Mouse (Mus musculus): ENCODE data around the gene Hexim2.
A peak's percentile ranks its signal among the peaks of the same experiment; 100 is the strongest.

The Hexim2 gene

GRCm38 (mm10) chr11:103131701-103132575 lies at the start of gene Hexim2:
TSS of gene Hexim2 (plus strand) at chr11:103132429.
- DNase-seq (ENCODE audit: extremely low read depth, insufficient read length, low spot score) = peak; percentile 82

GRCm38 (mm10) chr11:103093306-103093705 lies 38.9 kb upstream of the Hexim2 start:
- DNase-seq (ENCODE audit: extremely low read depth, insufficient read length, low spot score) = no peak

- peak; percentile 91 for DNase-seq (ENCODE audit: extremely low read depth, insufficient read length, low spot score)
Measured at GRCm38 (mm10) chr11:103093862-103094833, 38.1 kb upstream of the Hexim2 start.

- no peak for DNase-seq (ENCODE audit: extremely low read depth, insufficient read length, low spot score)
Measured at GRCm38 (mm10) chr11:103095107-103095670, 37.0 kb upstream of the Hexim2 start.

GRCm38 (mm10) chr11:103095801-103096200 lies 36.4 kb upstream of the Hexim2 start:
- no peak for DNase-seq (ENCODE audit: extremely low read depth, insufficient read length, low spot score)

GRCm38 (mm10) chr11:103096979-103097894 lies 35.0 kb upstream of the Hexim2 start:
- DNase-seq (ENCODE audit: extremely low read depth, insufficient read length, low spot score) = peak; percentile 80

GRCm38 (mm10) chr11:103098531-103099190 lies 33.6 kb upstream of the Hexim2 start:
- DNase-seq (ENCODE audit: extremely low read depth, insufficient read length, low spot score) = no peak

- no peak for DNase-seq (ENCODE audit: extremely low read depth, insufficient read length, low spot score)
Measured at GRCm38 (mm10) chr11:103099352-103099940, 32.8 kb upstream of the Hexim2 start.

GRCm38 (mm10) chr11:103100361-103100760 lies 31.9 kb upstream of the Hexim2 start:
- DNase-seq (ENCODE audit: extremely low read depth, insufficient read length, low spot score) = no peak

GRCm38 (mm10) chr11:103101481-103101865 lies 30.8 kb upstream of the Hexim2 start, which contains the start of the genes Plcd3 and Acbd4:
TSS of gene Plcd3 (minus strand) at chr11:103101658.
TSS of gene Acbd4 (plus strand) at chr11:103101682.
- DNase-seq (ENCODE audit: extremely low read depth, insufficient read length, low spot score) = peak; percentile 88

- peak; percentile 75 for DNase-seq (ENCODE audit: extremely low read depth, insufficient read length, low spot score)
Measured at GRCm38 (mm10) chr11:103101866-103102501, 30.2 kb upstream of the Hexim2 start.

- DNase-seq (ENCODE audit: extremely low read depth, insufficient read length, low spot score) = peak; percentile 99
Measured at GRCm38 (mm10) chr11:103102725-103103349, 29.4 kb upstream of the Hexim2 start.

GRCm38 (mm10) chr11:103103621-103104020 lies 28.6 kb upstream of the Hexim2 start:
- no peak for DNase-seq (ENCODE audit: extremely low read depth, insufficient read length, low spot score)

GRCm38 (mm10) chr11:103104469-103104868 lies 27.8 kb upstream of the Hexim2 start:
- no peak for DNase-seq (ENCODE audit: extremely low read depth, insufficient read length, low spot score)

- no peak for DNase-seq (ENCODE audit: extremely low read depth, insufficient read length, low spot score)
Measured at GRCm38 (mm10) chr11:103105180-103105725, 27.0 kb upstream of the Hexim2 start.

GRCm38 (mm10) chr11:103105810-103106209 lies 26.4 kb upstream of the Hexim2 start:
- DNase-seq (ENCODE audit: extremely low read depth, insufficient read length, low spot score) = no peak

GRCm38 (mm10) chr11:103106386-103106785 lies 25.8 kb upstream of the Hexim2 start:
- no peak for DNase-seq (ENCODE audit: extremely low read depth, insufficient read length, low spot score)

- no peak for DNase-seq (ENCODE audit: extremely low read depth, insufficient read length, low spot score)
Measured at GRCm38 (mm10) chr11:103111301-103111700, 20.9 kb upstream of the Hexim2 start.
